Mouse (Mus musculus): ENCODE results near the gene Gsc2.
A peak's percentile ranks its signal among the peaks of the same experiment; 100 is the strongest.
"Not testable (repeated sequence)": the region's sequence is repeated elsewhere in the genome, so short reads cannot be mapped to it uniquely, and the experiment has no call there.

Gsc2 gene

GRCm38 (mm10) chr16:17914307-17915249 is at the start of gene Gsc2:
Gene Gsc2 (minus strand): TSS chr16:17915059.
- no peak for DNase-seq (ENCODE audit: low spot score in 2 of 2)

- DNase-seq (ENCODE audit: low spot score in 2 of 2): no peak
Measured at GRCm38 (mm10) chr16:17962091-17962490, 47.2 kb upstream of the Gsc2 start.

- DNase-seq (ENCODE audit: low spot score in 2 of 2): not testable (repeated sequence)
Measured at GRCm38 (mm10) chr16:17956052-17956638, 41.3 kb upstream of the Gsc2 start.

- no peak for DNase-seq (ENCODE audit: low spot score in 2 of 2)
Measured at GRCm38 (mm10) chr16:17951618-17952017, 36.8 kb upstream of the Gsc2 start.

- DNase-seq (ENCODE audit: low spot score in 2 of 2): no peak
Measured at GRCm38 (mm10) chr16:17950068-17950467, 35.2 kb upstream of the Gsc2 start.

- DNase-seq (ENCODE audit: low spot score in 2 of 2): peak; percentile 39 to 48
Measured at GRCm38 (mm10) chr16:17949421-17949877, 34.6 kb upstream of the Gsc2 start.

- DNase-seq (ENCODE audit: low spot score in 2 of 2): no peak
Measured at GRCm38 (mm10) chr16:17945081-17945831, 30.4 kb upstream of the Gsc2 start.

- no peak for DNase-seq (ENCODE audit: low spot score in 2 of 2)
Measured at GRCm38 (mm10) chr16:17943466-17943865, 28.6 kb upstream of the Gsc2 start.

GRCm38 (mm10) chr16:17939255-17939751 is 24.4 kb upstream of the Gsc2 start:
- no peak for DNase-seq (ENCODE audit: low spot score in 2 of 2)

GRCm38 (mm10) chr16:17938821-17939220 is 24.0 kb upstream of the Gsc2 start:
- peak; percentile 63 to 73 for DNase-seq (ENCODE audit: low spot score in 2 of 2)

- DNase-seq (ENCODE audit: low spot score in 2 of 2): no peak
Measured at GRCm38 (mm10) chr16:17938187-17938586, 23.3 kb upstream of the Gsc2 start.

- DNase-seq (ENCODE audit: low spot score in 2 of 2): peak in 1 of 2 experiments; percentile 49
Measured at GRCm38 (mm10) chr16:17936776-17937175, 21.9 kb upstream of the Gsc2 start.

GRCm38 (mm10) chr16:17934445-17934910 is 19.6 kb upstream of the Gsc2 start:
- DNase-seq (ENCODE audit: low spot score in 2 of 2): peak in 1 of 2 experiments; percentile 48

GRCm38 (mm10) chr16:17933594-17934444 is 19.0 kb upstream of the Gsc2 start:
- no peak for DNase-seq (ENCODE audit: low spot score in 2 of 2)

- no peak for DNase-seq (ENCODE audit: low spot score in 2 of 2)
Measured at GRCm38 (mm10) chr16:17931906-17932460, 17.1 kb upstream of the Gsc2 start.

- DNase-seq (ENCODE audit: low spot score in 2 of 2): no peak
Measured at GRCm38 (mm10) chr16:17929631-17930030, 14.8 kb upstream of the Gsc2 start.

GRCm38 (mm10) chr16:17929211-17929610 is 14.4 kb upstream of the Gsc2 start:
- no peak for DNase-seq (ENCODE audit: low spot score in 2 of 2)

GRCm38 (mm10) chr16:17928627-17929104 is 13.8 kb upstream of the Gsc2 start:
- DNase-seq (ENCODE audit: low spot score in 2 of 2): peak; percentile 68 to 83

- peak; percentile 79 to 83 for DNase-seq (ENCODE audit: low spot score in 2 of 2)
Measured at GRCm38 (mm10) chr16:17928087-17928580, 13.3 kb upstream of the Gsc2 start, which contains the start of gene Slc25a1. Gene Slc25a1 (minus strand): TSS chr16:17928219.

Measured in urinary bladder, postnatal 36 days (tissue).